Mouse (Mus musculus): ENCODE data around the gene Nxph3.
A peak's percentile ranks its signal among the peaks of the same experiment; 100 is the strongest.
"Not testable (repeated sequence)": the region's sequence is repeated elsewhere in the genome, so short reads cannot be mapped to it uniquely, and the experiment has no call there.

Gene Nxph3

DNA sequence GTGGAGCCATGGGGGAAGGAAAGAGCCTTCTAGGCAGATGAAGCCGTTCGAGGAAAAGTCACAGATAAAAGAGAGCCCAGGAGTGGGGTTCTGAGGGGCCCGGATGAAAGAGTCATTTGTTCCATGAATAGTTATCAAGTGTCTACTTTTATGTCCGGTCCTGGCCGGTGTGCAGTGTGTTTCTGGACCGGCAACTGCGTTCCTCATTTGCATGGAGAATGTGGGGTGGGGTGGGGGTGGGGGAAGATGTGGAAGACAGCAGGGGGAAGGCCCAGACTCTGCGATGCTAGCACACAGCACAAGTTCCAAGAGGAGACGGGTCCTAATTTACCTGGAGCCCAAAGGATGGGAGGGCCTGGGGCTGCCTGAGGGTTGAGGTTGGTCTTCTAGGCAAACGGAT lies 4.9 kb upstream of the Nxph3 start:
- no peak for DNase-seq (ENCODE audit: low spot score)

DNA sequence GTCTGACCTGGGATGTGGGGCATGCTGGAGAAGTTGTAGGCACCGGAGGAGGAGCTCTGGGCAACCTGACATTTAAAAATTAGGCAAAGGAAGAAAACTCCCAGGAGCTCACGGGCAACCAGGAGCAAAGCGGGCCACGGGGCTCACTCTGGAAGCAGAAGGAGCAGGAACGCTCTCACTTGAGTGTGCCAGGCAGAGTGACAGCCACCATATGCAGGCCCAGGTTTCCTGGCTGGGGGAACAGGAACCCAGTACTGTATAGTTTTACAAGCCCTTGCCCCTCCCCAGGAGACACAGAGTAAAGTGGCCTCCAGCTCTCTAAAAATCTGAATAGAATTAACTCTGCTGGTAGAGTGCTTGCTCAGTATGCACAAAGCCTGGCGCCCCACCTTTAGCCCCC lies 2.8 kb upstream of the Nxph3 start:
- no peak for DNase-seq (ENCODE audit: low spot score)

DNA sequence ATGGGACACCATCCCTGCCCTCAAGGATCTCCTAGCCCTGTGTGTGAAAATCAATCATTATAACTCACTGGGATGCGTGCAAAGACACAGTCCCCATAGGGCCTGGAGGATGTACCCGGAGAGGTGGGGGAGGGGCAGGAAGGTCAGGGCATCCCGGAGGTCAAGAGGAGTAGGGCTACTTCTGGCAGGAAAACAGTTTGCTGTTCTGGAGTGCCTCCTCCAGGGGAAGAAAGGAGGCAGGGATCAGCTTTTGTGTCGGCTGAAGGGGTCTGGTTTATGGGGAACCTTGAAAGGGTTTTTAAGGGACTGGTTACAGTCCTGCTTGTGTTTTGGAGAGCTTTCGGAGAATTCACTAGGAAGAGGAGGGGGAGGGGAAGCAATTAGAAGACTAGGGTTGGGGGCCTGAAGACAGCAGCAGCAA lies 2.1 kb upstream of the Nxph3 start:
- peak; percentile 47 for DNase-seq (ENCODE audit: low spot score)

DNA sequence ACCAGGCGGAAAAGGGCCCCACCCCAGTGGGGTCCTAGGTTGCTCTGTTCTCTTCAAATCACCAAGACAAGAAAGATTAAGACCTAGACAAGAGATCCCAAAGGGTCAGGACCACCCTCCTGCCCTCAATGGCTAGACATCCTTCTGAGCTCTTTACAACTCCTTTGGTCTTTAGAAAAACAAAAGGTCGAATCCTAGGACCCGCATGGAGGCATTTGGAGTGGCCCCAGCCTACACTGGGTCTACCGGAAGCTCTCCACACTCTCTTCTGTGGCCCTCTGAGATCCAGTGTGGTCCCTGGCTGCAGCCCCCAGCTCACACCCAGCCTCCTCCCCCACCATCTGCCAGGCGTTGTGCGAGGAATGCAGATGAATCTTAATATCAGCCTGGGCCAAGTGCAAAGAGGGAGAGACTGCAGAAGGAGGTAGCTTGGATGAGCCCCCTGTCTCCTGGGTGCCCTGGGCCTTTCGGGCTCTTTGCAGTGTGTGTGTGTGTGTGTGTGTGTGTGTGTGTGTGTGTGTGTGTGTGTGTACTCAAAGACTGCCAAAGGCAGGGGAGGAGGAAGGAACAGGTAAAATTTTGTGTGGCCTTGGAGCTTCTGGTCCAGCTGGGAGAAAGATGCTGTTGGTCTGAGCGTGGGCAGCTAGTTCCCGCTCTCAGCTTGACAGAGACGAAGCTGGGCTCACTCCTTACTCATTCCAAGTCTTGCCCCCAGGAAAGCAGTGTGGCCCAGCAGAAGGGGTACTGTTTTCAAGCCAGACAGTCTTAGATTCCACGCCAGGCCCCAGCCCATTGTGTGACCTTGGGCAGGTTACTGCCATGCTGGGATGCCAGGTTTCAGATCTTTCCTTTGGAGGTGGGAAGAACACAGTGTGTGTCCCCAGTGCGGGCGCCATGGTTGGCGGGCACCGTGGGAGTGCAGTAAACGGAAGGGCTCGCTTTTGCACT lies 1.3 kb upstream of the Nxph3 start:
- DNase-seq (ENCODE audit: low spot score) = no peak

DNA sequence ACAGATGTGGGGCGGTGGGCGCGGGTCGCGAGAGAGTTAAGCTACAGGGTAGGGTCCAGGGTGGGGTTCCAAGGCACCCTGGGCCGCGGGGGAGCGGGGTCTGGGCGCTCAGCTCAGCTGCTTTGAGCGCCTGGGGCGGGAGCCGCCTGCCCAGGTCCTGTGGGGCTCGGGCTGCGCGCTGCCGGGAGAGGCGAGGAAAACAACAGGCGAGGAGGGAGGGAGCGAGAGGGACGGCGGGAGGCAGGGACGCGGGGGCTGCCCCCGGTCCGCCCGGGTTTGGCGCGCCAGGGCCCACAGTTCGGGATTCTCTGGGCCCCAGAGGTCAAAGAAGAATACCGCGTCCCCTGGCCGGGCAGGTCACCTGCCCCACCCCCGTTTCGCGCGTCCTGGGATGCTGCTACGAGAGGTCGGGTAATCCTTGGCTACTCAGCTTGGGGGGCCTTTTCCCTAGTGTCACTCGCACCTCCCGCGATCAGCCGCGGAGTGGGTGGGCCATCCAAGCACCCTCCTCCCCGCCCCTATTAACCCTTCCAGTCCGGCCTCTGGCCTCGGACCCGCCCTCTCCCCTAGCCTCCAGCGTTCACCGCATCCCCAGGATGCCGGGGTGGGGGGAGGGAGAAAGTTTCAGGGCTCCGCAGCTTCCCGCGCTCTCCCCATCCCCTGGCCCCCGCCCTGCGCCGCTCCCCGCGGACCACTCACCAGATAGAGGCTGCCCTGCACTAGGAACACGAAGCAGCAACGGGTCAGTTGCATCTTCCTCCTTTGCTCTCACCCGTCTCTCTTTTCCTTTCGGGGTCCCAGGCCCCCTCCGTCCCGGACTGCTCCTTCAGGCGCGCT lies 691 bp downstream of the Nxph3 start:
- no peak for DNase-seq (ENCODE audit: low spot score)

DNA sequence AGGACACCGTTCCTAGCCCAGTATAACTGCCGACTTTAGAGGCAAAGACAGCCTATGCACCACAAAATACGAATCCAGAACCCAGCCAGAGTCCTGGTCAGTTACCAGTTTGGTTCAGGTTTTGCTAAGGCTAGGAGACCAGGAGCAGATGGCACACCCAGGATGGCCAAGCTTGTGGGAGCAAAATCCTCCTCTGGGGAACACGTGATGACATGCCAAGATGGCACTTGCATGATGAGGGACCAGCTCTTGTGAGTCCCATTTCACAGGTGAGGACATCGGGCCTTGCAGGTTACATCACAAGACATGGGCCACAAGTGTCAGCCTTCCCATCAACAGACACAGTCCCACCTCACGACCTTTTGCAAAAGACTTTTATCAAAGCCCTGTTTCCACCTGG lies 2.0 kb downstream of the Nxph3 start:
- DNase-seq (ENCODE audit: low spot score) = no peak

DNA sequence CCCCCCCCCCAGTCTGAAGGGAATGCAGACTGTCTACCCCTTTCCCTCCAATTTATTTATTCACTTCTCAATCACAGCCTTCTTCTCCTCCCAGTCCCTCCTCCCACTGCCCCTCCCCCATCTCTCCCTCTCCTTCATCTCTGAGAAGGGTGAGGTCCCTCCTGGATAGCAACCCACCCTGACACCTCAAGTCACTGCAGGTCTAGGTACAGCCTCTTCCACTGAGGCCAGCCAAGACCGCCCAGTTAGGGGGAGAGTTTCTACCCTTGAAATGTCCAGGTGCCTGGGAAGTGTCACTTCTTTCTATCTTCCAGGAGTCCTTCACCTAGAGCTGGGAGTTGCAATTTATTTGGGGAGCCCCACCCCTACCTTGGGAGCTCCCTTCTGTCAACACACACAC lies 2.5 kb downstream of the Nxph3 start:
- DNase-seq (ENCODE audit: low spot score) = no peak

DNA sequence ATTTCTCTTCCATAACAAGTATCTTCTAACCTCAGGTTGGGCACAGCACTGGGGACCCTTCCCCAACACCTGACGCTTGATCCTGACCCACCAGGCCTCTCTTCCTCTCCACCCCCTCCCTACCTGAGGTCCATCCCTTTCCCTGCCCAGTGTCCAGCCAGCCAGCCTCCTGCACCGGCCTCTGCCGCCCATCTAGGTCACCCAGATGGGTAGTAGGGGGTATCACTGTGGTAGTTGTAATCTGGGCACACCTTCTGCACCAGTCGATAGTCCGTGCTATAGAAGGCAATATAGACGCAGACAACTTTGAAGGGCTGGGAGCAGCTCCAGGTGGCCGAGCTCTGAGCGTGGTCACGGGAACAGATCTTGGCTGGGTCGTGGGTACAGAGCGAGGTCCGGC lies 3.7 kb downstream of the Nxph3 start:
- no peak for DNase-seq (ENCODE audit: low spot score)

DNA sequence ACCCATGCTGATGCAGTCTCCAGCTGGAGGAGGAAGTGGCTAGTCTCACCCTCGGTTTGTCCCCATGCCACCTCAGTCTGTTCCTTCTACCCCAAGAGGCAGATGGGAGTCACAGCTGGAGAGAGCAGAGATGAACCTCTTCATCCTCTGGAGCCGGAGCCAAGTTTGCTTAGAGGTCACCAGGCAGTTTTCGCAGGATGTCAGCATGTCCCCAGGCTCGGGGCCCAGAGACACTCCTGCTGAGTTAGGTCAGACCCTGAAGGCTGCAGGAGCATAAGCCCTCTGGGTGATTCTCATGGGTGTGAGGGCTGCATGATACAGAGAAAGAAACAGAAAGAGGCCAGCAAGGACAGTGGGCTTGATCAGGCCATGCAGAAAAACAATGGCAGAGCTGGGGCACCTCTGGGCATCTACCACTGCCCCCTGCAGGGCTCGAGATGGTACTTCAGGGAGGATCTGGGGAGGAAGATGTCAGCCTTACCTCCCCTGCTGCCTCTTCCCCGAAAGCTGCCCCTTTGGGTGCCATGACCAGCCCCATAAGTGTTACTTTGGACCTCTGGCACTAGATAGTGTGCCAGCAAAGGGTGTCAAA lies 5.1 kb downstream of the Nxph3 start:
- no peak for DNase-seq (ENCODE audit: low spot score)

DNA sequence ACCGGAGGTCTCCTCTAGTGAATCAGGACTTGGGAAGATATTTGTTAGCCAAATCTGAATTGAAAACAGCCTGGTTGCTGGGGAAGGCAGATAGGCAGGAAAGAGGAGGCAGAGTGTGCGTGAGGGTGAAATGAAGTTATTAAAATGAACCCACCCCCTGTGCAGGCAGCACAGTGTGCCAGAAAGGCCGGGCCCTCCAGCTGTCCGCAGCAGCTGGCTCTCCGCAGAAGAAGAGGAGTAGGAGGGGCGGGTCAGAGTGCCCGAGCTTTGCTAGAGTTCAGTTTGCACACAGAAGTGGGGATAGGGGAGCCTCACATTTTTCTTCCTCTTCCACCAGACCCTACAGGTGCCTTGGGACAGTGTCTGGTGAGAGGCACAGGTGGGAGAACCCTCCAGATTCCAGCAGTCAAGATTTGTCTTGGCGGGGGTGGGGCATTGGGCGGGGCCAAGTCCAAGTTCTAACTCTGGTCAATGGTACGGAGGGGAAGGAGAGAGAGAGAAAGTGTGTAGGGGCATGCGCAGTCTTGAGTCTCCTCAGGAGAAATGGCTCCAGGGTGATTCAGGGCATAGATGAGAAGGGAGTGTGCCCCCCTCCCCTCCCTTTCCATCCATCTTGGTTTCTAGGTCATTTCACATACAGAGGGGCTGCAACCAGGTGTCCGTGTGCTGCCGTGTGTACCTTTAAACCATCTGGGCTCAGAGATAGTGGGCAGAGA lies 6.0 kb downstream of the Nxph3 start:
- DNase-seq (ENCODE audit: low spot score) = no peak

DNA sequence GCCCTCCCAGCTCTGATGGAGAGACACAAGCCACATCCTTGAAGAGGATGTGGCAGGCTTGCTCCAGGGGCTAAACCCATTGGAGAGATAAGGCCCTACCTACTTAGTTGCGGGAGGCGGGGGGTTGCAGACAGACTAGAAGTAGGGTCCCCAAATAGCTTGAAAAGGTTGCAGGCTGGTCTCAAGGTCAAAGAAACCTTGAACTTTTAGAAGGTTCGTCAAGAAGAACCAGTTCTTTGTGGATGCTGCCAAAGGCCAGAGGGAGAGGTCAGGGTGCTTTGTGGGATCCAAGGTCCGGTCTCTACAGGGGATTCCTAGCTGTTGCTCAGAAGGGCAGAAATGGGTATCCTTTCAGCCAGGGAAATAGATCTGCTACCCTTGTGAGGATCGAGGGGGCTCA lies 6.6 kb downstream of the Nxph3 start:
- DNase-seq (ENCODE audit: low spot score) = no peak

DNA sequence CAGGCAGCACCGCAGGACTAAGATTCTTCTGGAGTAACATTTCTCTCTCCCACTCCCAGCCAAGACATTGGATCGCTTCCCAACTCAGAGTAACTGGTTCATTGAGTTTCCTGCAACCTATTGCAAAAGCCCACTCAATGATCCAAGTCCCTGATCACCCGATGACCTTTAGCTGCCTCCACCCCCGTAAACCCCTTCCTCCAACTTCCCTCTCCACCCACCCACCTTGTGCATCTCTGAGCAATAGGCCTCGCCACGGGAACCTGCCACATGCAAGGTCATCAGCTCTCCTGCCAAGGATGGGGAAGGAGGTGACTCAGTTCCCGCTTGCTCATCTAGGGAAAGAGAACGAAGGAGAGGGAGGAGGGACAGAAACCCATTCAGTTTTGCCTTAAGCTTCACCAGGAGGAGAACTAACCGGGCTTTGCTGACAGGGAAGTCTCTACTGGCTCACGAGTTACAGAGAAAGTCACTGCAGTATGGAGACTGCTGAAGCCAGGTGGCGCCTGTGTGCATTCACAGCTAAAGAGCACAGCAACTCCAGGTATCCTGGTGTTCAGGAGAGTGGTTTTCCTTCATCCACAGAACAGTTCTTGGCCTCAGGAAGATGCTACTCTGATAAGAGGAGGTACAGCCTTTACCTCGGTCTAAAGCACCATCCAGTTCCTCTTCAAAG lies 7.2 kb downstream of the Nxph3 start:
- DNase-seq (ENCODE audit: low spot score) = no peak

DNA sequence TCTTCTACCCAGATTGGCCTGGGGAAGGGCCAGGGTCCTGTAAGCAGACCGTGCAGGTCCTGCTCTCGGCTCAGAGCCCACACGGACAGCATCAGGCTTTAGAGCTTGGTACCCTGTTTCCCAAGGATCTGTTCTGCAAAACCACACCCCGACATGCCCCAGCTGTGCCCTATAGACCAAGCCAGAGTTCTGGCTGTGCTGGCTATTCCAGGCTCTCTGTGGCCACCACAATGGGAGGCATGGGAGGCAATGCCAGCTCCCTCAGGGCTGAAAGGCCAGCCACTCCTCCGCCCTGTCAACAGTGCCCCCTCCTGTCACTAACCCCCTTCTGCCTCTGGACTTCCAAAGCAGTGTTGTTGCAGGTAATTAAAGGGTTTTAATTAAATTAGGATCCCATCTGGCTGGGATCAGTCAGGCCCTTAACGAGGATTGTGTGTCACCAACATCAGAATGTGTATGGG lies 10.1 kb downstream of the Nxph3 start:
- no peak for DNase-seq (ENCODE audit: low spot score)

DNA sequence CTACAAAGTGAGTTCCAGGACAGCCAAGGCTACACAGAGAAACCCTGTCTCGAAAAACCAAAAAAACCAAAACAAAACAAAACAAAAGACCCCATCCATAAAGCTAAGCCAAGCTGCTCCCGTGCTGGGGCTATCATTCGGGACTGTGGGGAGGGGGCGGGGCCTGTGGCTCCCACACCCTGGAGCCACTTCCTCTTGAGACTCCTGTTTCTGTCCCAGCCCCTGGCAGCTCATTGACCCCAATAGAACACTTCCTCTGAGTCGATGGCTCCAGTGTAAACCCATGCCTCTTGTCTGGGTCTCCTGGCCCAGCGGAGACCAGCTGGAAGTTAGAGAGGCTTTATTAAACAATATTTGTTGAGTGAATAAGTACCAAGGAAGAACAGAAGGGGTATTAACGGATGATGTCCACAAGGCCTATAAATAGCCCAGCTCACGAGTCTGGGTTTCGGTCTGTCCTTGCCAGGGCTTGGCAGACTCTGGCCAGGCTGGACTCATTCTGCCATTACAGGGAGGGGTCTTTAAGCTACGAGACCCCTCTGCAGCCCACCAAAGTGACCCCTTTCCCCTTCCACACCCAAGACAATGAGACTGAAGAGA lies 10.7 kb downstream of the Nxph3 start:
- DNase-seq (ENCODE audit: low spot score) = no peak

DNA sequence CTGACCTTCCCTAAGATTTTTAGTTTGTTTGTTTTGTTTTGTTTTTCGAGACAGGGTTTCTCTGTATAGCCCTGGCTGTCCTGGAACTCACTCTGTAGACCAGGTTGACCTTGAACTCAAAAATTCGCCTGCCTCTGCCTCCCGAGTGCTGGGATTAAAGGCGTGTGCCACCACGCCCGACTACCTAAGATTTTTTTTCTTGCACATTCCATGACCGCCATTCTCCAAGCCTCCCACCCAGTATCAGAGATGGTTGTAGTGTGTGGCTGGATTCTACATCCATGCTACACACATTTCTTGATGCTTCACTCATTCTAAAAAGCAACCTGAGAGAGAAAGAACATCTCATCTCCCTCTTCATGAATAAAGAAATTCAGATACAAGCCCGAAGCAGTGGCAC lies 12.5 kb downstream of the Nxph3 start:
- not testable (repeated sequence) for DNase-seq (ENCODE audit: low spot score)

DNA sequence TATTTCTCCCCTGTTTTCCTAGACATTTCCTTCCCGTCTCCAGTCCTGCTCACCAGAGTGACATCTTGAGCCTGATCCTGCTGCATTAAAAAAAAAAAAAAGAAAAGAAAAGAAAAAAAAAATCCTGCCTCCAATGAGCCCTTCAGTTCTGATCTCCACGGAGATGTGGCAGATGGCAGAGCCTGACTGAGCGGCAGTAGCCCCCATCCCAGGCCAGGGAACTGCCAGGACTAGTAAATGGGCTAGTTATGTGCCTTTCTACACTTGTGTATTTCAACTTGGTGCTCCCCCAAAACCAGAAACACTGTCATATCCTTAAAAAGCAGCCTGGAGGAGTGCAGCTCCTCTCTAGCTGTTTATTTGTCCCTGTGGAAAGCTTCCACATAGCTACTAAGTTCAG lies 13.5 kb downstream of the Nxph3 start:
- no peak for DNase-seq (ENCODE audit: low spot score)

DNA sequence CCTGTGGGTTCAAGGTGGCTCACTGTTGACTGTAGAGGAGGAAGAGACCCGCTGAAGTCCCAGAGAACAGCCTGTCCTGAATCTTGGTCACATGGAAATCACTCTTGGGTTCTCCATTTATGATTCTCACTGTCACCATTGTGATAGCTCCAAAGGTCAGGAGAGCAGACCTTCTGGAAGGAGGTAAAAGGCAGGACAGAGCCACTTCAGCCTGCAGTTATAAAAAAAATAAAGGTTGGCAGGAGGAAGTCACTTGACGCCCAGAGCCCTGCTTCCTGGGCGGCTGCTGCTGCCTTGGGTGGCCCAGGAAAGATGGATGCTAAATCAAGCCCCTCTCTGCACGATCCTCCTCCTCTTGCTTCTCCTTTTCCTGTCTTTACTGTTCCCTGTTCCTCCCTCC lies 14.0 kb downstream of the Nxph3 start:
- no peak for DNase-seq (ENCODE audit: low spot score)

DNA sequence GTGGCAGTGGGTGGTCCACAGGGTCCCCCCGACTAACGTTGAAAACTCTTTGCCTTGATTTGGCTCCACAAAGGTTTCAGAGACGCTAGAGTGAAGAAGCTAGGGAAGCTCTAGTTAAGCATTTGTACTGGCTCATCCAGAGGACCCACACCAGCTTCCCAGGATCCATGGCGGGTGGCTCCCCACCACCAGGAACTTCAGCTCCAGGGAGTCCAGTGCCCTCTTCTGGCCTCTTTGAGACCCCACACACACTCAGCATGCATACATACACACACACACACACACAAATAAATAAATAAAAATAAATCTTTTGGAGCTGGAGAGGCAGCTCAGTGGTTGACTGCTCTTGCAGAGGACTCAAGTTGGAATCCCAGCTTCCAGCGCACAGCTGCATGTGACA lies 16.4 kb downstream of the Nxph3 start:
- DNase-seq (ENCODE audit: low spot score) = no peak

DNA sequence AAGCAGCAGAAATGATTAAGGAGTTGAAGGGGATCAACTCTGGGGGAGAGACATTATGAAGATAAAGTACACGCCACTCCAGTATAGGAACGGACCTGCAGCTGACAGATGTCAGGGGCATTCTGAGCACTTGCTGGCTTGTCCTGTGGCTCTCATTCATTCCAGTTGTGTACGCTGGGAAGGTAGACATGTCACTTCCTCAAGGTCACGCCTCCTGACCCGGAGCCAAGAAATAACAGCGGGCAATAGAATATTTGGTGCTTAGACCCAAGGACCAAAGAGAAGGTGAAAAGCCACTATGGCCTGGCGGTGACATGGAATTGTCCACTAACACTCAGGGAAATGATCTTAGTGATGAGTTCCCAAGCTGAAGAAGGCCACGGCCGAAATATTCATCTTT lies 18.5 kb downstream of the Nxph3 start:
- DNase-seq (ENCODE audit: low spot score) = no peak

DNA sequence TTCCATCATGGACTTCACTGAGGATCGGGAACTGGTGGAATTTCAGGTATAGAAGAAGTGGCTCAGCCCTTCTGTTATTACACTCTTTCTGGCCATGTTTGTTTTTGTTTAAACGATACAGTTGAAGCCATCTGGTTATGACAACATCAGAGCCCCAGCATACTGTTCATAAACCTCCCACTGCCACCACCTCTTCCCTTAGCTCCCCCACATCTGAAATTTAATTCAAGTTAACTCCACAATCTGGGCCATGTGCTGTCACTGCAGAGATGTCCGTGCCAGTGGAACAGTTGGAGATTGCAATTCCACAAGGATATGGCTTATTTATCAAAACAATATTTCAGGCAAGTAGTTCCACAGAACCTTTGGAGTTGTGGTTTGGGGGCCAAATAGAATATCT lies 20.0 kb downstream of the Nxph3 start:
- no peak for DNase-seq (ENCODE audit: low spot score)

DNA sequence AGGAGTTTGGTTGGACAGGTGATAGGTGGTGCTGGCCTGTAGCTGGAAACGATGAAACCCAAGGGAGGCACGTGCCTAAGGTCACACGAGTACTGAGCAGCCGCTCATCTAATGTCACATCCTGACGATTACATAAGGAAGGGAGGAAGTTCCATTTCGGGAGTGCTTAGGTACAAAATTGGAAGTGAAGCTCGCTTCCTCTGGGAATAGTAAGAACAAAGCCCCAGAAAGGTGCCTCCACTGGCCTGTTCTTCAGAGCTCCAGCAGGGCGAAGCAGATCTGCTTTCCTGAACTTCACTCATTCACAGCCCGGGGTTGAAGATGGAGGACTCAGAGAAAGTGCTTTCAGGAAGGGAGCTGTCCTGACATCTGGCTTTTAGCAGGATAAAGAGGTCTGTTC lies 20.4 kb downstream of the Nxph3 start:
- no peak for DNase-seq (ENCODE audit: low spot score)
